Mouse (Mus musculus): Measurements from ENCODE around the gene Slc4a8. TPM values are rescaled to one million over a fixed set of nuclear protein-coding genes. Genes with fewer than 3 reads are reported as not detected.
"Not testable (repeated sequence)": the region's sequence is repeated elsewhere in the genome, so short reads cannot be mapped to it uniquely, and the experiment has no call there.

The Slc4a8 gene
- polyA plus RNA-seq, 1 experiment from 2014 or later: 8.6 TPM

GRCm38 (mm10) chr15:100755881-100756624 is 5.5 kb upstream of the Slc4a8 start:
- 73% methylated on average over 3 of the region's 3 CpGs for WGBS
- no peaks in the 10 kb centered on the region for H3K9me3 ChIP-seq
- peaks cover 21% of the 10 kb centered on the region for H3K4me1 ChIP-seq (replicated peaks)
- no peak for ATAC-seq (ENCODE audit: insufficient number of reproducible peaks, insufficient read depth, low FRiP score, low TSS enrichment, low read depth)
- no peak overlapping the region for H3K4me3 ChIP-seq (replicated peaks)
- 0 out of 2 replicates have a peak, but pooled peaks cover 4% of the 10 kb centered on the region for H3K27me3 ChIP-seq
- H3K36me3 ChIP-seq: no peaks in the 10 kb centered on the region
- H3K4me2 ChIP-seq: no peak overlapping the region
- no peak overlapping the region for H3K27ac ChIP-seq
- H3K9ac ChIP-seq (replicated peaks): no peak overlapping the region

DNA sequence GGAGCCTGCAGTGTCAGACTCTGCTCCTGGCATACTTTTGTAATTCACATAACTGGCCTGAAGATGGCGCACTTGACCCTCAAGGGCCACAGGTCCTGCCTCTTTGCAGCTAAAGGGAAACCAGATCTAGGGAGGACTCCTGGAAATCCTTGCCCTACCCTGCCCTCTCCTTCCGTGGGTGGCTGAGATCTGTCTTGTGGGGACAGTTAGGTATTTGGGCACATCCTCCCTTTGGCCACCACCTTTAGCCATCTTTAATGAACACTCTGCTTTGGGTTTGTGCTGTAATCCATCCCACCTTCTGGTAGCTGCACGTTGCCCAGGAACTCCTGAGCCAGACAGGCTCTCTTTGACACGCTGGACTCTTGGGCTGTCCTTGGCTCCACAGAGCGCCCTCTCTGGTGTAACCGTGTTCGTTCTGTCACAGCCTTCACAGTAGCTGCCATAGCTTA is 4.0 kb upstream of the Slc4a8 start:
- no peak overlapping the region for H3K4me3 ChIP-seq (replicated peaks)
- H3K9ac ChIP-seq (replicated peaks): 0 out of 2 replicates have a peak overlapping the region, but pooled peaks have one; percentile 8

GRCm38 (mm10) chr15:100759286-100759685 is 2.3 kb upstream of the Slc4a8 start:
- no peak overlapping the region for H3K27ac ChIP-seq
- H3K27me3 ChIP-seq: peaks cover 8% of the 10 kb centered on the region; the same call in 1 of the 2 replicates
- no peak for ATAC-seq (ENCODE audit: insufficient number of reproducible peaks, insufficient read depth, low FRiP score, low TSS enrichment, low read depth)
- H3K4me1 ChIP-seq (replicated peaks): peaks cover 35% of the 10 kb centered on the region
- no peaks in the 10 kb centered on the region for H3K36me3 ChIP-seq
- no peak overlapping the region for H3K4me2 ChIP-seq
- H3K9ac ChIP-seq (replicated peaks): no peak overlapping the region
- no peak overlapping the region for H3K4me3 ChIP-seq (replicated peaks)
- no peaks in the 10 kb centered on the region for H3K9me3 ChIP-seq
- WGBS: 89% methylated on average over 10 of the region's 10 CpGs

More for the DNA sequence above, 4.0 kb upstream of the Slc4a8 start:
- Histone ChIP-seq H3K4me1 (replicated peaks) (peaks cover 30% of the 10 kb centered on the region), H3K27ac (no peak overlapping the region), H3K36me3 (no peaks in the 10 kb centered on the region), H3K4me2 (0 out of 2 replicates have a peak overlapping the region, but pooled peaks have one; percentile 18), H3K27me3 (peaks cover 5% of the 10 kb centered on the region; the same call in 1 of the 2 replicates), H3K9me3 (no peaks in the 10 kb centered on the region)
- WGBS: 1% methylated on average over 7 of the region's 7 CpGs
- ATAC-seq (ENCODE audit: insufficient number of reproducible peaks, insufficient read depth, low FRiP score, low TSS enrichment, low read depth): no peak

DNA sequence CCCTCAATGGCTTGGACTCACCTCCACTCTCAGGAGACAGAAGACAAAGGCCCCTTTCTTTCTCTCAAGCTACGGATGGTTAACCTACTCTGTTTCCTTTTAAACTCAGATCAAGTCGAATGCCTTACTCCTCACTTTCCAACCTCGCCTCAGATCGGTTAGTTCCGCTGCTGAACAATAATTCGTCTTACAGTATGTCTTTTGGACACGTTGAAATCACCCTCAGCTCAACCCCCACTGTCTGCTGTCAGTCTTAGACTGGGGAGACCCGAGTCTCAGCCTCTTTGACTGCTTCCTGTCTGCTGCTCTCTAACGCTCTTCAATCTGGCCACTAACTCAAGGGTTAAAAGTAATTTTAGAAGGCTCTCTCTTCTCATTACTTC is 520 bp upstream of the Slc4a8 start:
- Histone ChIP-seq H3K4me2 (peak overlapping the region; percentile 91), H3K27ac (peak overlapping the region; percentile 70), H3K9me3 (no peaks in the 10 kb centered on the region), H3K4me1 (replicated peaks) (peaks cover 25% of the 10 kb centered on the region), H3K9ac (replicated peaks) (no peak overlapping the region), H3K4me3 (replicated peaks) (peak overlapping the region; percentile 69), H3K36me3 (no peaks in the 10 kb centered on the region), H3K27me3 (peaks cover 8% of the 10 kb centered on the region; the same call in 1 of the 2 replicates)
- ATAC-seq (ENCODE audit: insufficient number of reproducible peaks, insufficient read depth, low FRiP score, low TSS enrichment, low read depth): no peak
- 27% methylated on average over 9 of the region's 9 CpGs for WGBS

- Histone ChIP-seq H3K27me3 (peaks cover 8% of the 10 kb centered on the region; the same call in 1 of the 2 replicates), H3K4me3 (replicated peaks) (peak overlapping the region; percentile 69), H3K9me3 (no peaks in the 10 kb centered on the region), H3K36me3 (no peaks in the 10 kb centered on the region), H3K9ac (replicated peaks) (no peak overlapping the region), H3K4me1 (replicated peaks) (peaks cover 24% of the 10 kb centered on the region), H3K4me2 (peak overlapping the region; percentile 91), H3K27ac (no peak overlapping the region)
- WGBS: 33% methylated on average over 8 of the region's 8 CpGs
- ATAC-seq (ENCODE audit: insufficient number of reproducible peaks, insufficient read depth, low FRiP score, low TSS enrichment, low read depth): no peak
These were observed 1.1 kb downstream of the Slc4a8 start for GRCm38 (mm10) chr15:100762649-100763048.

DNA sequence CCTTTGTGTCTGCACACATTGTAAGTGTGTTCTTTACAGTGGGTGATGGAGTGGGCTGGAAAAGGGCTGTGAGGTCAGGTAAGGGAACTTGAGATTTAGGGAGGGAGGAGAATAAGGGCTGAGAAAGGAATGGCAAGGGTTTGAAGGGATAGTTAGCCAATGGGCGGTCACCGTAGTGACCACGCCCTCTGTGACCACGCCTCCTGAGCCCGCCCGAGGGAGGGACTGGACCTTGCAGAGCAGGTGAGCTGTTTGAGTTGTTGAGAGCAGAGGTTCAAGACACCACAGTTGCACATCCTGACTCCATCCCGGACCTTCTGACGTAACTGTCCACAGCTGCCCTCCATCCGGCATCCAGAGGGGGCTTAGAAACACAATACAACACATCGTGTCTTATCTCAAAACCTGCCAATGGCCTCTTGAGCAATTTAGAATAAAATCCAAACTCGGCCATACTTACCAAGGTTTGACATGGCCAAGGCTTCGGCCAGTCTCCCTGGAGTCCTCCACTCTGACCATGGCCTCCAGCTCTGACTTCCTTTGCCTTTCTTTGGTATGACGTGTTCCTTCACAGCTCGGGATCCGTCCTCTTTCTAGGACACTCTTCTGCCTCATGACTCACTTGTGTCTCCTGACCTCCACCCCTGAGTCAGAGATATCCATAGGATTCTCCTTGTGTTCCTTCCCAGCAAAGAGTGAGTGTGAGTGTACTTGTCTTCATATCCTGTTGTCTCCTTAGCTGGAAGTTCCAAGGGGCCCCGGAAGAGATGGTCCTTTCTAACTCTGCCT is 2.8 kb downstream of the Slc4a8 start:
- H3K27me3 ChIP-seq: peaks cover 8% of the 10 kb centered on the region; the same call in 1 of the 2 replicates
- WGBS: 82% methylated on average over 16 of the region's 16 CpGs
- H3K4me1 ChIP-seq (replicated peaks): peaks cover 22% of the 10 kb centered on the region
- ATAC-seq (ENCODE audit: insufficient number of reproducible peaks, insufficient read depth, low FRiP score, low TSS enrichment, low read depth): no peak
- no peaks in the 10 kb centered on the region for H3K36me3 ChIP-seq
- H3K27ac ChIP-seq: no peak overlapping the region
- H3K4me3 ChIP-seq (replicated peaks): no peak overlapping the region
- H3K9me3 ChIP-seq: no peaks in the 10 kb centered on the region
- no peak overlapping the region for H3K9ac ChIP-seq (replicated peaks)
- H3K4me2 ChIP-seq: no peak overlapping the region

- Histone ChIP-seq H3K9me3 (no peaks in the 10 kb centered on the region), H3K4me3 (replicated peaks) (no peak overlapping the region), H3K27ac (no peak overlapping the region), H3K36me3 (no peaks in the 10 kb centered on the region), H3K9ac (replicated peaks) (no peak overlapping the region), H3K27me3 (peaks cover 8% of the 10 kb centered on the region; the same call in 1 of the 2 replicates), H3K4me1 (replicated peaks) (peaks cover 13% of the 10 kb centered on the region), H3K4me2 (no peak overlapping the region)
- 82% methylated on average over 9 of the region's 9 CpGs for WGBS
- ATAC-seq (ENCODE audit: insufficient number of reproducible peaks, insufficient read depth, low FRiP score, low TSS enrichment, low read depth): no peak
These were observed 5.3 kb downstream of the Slc4a8 start for GRCm38 (mm10) chr15:100766826-100767225.

DNA sequence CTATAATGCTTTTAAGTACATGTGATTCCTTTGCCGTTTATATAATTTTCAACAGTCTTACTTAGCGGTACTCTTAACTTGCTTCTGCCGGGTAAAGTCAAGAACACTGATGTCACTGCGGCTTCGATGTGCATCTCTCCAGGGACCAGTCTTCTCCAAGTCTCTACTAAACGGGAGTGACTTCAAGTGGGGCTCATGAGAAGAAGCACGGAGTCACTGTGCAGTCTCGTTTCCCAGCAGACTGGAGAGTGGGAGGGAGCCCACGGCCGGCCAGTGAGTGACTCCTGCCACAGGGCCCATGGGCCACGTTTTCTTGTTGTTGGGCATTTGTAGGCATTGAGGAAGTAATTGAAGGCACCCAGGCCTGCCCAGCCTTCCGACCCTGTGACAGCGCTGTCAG is 6.3 kb downstream of the Slc4a8 start:
- H3K4me2 ChIP-seq: no peak overlapping the region
- peaks cover 3% of the 10 kb centered on the region for H3K4me1 ChIP-seq (replicated peaks)
- peaks cover 4% of the 10 kb centered on the region; the same call in 1 of the 2 replicates for H3K27me3 ChIP-seq
- 87% methylated on average over 13 of the region's 13 CpGs for WGBS
- H3K36me3 ChIP-seq: no peaks in the 10 kb centered on the region
- no peaks in the 10 kb centered on the region for H3K9me3 ChIP-seq
- ATAC-seq (ENCODE audit: insufficient number of reproducible peaks, insufficient read depth, low FRiP score, low TSS enrichment, low read depth): no peak
- no peak overlapping the region for H3K27ac ChIP-seq
- H3K4me3 ChIP-seq (replicated peaks): no peak overlapping the region
- no peak overlapping the region for H3K9ac ChIP-seq (replicated peaks)

GRCm38 (mm10) chr15:100769023-100769422 is 7.5 kb downstream of the Slc4a8 start:
- not testable (repeated sequence) for H3K9ac ChIP-seq (replicated peaks); H3K27ac ChIP-seq; H3K4me3 ChIP-seq (replicated peaks); H3K27me3 ChIP-seq; H3K4me1 ChIP-seq (replicated peaks); H3K36me3 ChIP-seq; H3K9me3 ChIP-seq; ATAC-seq (ENCODE audit: insufficient number of reproducible peaks, insufficient read depth, low FRiP score, low TSS enrichment, low read depth); H3K4me2 ChIP-seq
- WGBS: 92% methylated on average over 4 of the region's 4 CpGs

GRCm38 (mm10) chr15:100770338-100770737 is 8.8 kb downstream of the Slc4a8 start:
- no peak overlapping the region for H3K4me2 ChIP-seq
- H3K36me3 ChIP-seq: no peaks in the 10 kb centered on the region
- H3K4me3 ChIP-seq (replicated peaks): no peak overlapping the region
- no peak for ATAC-seq (ENCODE audit: insufficient number of reproducible peaks, insufficient read depth, low FRiP score, low TSS enrichment, low read depth)
- no peak overlapping the region for H3K27ac ChIP-seq
- 95% methylated on average over 5 of the region's 5 CpGs for WGBS
- H3K9me3 ChIP-seq: no peaks in the 10 kb centered on the region
- no peak overlapping the region for H3K9ac ChIP-seq (replicated peaks)
- H3K4me1 ChIP-seq (replicated peaks): peaks cover 10% of the 10 kb centered on the region
- no peaks in the 10 kb centered on the region for H3K27me3 ChIP-seq

DNA sequence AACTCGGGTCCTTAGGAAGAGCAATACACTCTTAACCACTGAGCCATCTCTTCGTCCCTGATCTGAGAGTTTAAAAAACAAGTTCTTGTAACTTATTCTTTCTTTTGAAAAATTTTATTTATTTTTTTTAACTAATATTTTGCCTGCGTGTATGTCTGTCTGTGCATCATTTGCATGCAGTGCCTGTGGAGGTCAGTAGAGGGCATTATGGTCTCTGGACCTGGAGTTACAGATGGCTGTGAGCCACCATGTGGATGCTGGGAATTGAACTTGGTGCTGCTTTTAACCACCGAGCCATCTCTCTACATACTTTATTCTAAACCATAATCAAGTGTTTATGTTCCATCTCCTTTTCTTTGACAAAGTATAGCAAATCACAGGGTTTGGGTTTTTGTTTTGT is 11.1 kb downstream of the Slc4a8 start:
- no peaks in the 10 kb centered on the region for H3K9me3 ChIP-seq
- H3K27ac ChIP-seq: no peak overlapping the region
- no peak overlapping the region for H3K4me2 ChIP-seq
- H3K4me1 ChIP-seq (replicated peaks): peaks cover 32% of the 10 kb centered on the region
- no peak for ATAC-seq (ENCODE audit: insufficient number of reproducible peaks, insufficient read depth, low FRiP score, low TSS enrichment, low read depth)
- H3K4me3 ChIP-seq (replicated peaks): no peak overlapping the region
- H3K36me3 ChIP-seq: no peaks in the 10 kb centered on the region
- no peak overlapping the region for H3K9ac ChIP-seq (replicated peaks)
- no peaks in the 10 kb centered on the region for H3K27me3 ChIP-seq
- 87% methylated on average over 4 of the region's 4 CpGs for WGBS
